Mouse (Mus musculus): Measurements from ENCODE around the gene Suox. TPM values are rescaled to one million over a fixed set of nuclear protein-coding genes. Genes with fewer than 3 reads are reported as not detected.

The Suox gene
- polyA plus RNA-seq, 2 experiments: 13.1 to 17.0 TPM

DNA sequence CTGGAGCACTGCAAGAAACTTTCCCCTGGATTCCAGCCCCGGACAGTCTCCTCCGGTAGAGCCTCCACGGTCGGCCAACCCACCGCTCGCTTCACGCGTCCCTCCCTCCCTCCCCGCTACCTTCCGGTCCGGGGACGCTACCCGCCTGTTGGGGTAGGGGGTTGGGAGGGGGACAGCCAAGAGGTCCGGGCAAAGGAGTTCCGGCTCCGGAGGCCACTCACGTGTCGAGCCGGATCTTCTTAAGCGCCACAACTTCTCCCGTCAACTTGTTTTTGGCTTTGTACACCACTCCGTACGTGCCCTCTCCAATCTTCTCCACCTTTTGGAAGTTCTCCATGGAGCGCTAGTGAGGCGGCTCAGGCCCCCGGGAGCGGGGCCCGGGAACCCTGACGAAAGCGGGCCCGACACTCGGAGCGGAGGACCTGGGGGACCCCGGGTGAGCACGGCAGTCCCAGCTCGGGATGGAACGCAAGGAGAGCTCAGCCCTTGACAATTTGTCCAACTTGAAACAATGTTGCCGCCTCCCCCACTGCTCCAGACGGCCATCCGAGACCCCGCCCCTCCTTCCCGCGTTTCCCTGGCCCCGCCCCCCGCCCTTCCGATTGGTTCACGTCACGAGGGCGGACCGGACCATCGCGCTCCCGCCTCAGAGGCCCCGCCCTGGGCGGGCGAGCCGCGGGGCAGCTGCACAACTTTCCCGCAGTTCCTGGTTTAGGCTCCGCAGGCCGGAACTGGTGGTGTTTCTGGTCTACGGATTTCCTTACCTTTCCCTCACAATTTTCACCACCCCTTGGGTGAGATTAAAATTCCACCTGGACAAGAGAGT is 30.8 kb upstream of the Suox start, which contains the start of gene Cdk2:
Cdk2 (minus strand) TSS at position 541 of the 826 bp plus-strand sequence.
- H3K9me3 ChIP-seq (ENCODE audit: control insufficient read depth, low read length): no peaks in the 10 kb centered on the region
- ATAC-seq (ENCODE audit: low FRiP score, low read depth): peak; percentile 95
- TF ChIP-seq POLR2A (IDR thresholded peaks at IDR 0.05; ENCODE audit: borderline replicate concordance, extremely low read depth, insufficient read depth, insufficient read length): peak; percentile 73; the same call in 1 of the 2 replicates
- peak within 1 kb of the TSS; percentile 63 for H3K4me2 ChIP-seq (replicated peaks; ENCODE audit: low read depth, low read length, severe bottlenecking)
- peaks cover 7% of the 10 kb centered on the region for H3K4me1 ChIP-seq (ENCODE audit: control insufficient read depth, insufficient read depth, low read length)
- H3K36me3 ChIP-seq (ENCODE audit: control insufficient read depth, insufficient read depth, low read length): peaks cover 36% of the 10 kb centered on the region
- DNase-seq (ENCODE audit: low spot score): peak; percentile 92
- WGBS: under 1% methylated on average over 58 of the region's 62 CpGs
- H3K27me3 ChIP-seq (ENCODE audit: control insufficient read depth, insufficient read depth, low read length): no peaks in the 10 kb centered on the region
- peak within 1 kb of the TSS; percentile 70 for H3K9ac ChIP-seq (ENCODE audit: low read depth, low read length, severe bottlenecking)
- peak within 1 kb of the TSS; percentile 93 for H3K27ac ChIP-seq (replicated peaks; ENCODE audit: low read depth, low read length)
- peak within 1 kb of the TSS; percentile 66 for H3K4me3 ChIP-seq (replicated peaks; ENCODE audit: low read length)

DNA sequence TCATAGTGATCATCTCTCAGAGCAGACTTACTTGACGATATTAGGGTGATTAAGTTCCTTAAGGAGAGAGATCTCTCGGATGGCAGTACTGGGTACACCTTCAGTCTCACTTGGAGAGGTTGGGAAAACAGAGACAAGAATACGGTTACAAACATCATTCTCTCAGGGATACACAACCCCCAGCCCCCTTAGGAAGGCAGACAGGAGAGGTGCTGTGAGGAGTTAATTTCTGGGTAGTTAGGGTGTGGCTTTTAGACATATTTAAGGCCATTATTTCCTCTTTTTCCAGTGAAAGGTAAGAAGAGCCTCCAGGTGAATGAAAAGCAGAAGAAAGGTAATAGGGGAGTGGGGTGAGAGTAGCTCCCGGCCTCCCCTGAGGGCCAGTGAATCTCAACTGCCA is 30.0 kb upstream of the Suox start, which contains the start of gene Pmel:
Pmel (plus strand) TSS at position 301 of the 400 bp plus-strand sequence.
- Histone ChIP-seq H3K36me3 (ENCODE audit: control insufficient read depth, insufficient read depth, low read length) (peaks cover 44% of the 10 kb centered on the region), H3K4me1 (ENCODE audit: control insufficient read depth, insufficient read depth, low read length) (peaks cover 7% of the 10 kb centered on the region), H3K27me3 (ENCODE audit: control insufficient read depth, insufficient read depth, low read length) (no peaks in the 10 kb centered on the region), H3K9ac (ENCODE audit: low read depth, low read length, severe bottlenecking) (peak within 1 kb of the TSS; percentile 70), H3K4me2 (replicated peaks; ENCODE audit: low read depth, low read length, severe bottlenecking) (peak within 1 kb of the TSS; percentile 63), H3K4me3 (replicated peaks; ENCODE audit: low read length) (peak within 1 kb of the TSS; percentile 66), H3K27ac (replicated peaks; ENCODE audit: low read depth, low read length) (peak within 1 kb of the TSS; percentile 93), H3K9me3 (ENCODE audit: control insufficient read depth, low read length) (no peaks in the 10 kb centered on the region)
- ATAC-seq (ENCODE audit: low FRiP score, low read depth) (no peak), DNase-seq (ENCODE audit: low spot score) (no peak)
- TF ChIP-seq POLR2A (IDR thresholded peaks at IDR 0.05; ENCODE audit: borderline replicate concordance, extremely low read depth, insufficient read depth, insufficient read length): no peak
- WGBS: 12% methylated on average over 4 of the region's 4 CpGs

DNA sequence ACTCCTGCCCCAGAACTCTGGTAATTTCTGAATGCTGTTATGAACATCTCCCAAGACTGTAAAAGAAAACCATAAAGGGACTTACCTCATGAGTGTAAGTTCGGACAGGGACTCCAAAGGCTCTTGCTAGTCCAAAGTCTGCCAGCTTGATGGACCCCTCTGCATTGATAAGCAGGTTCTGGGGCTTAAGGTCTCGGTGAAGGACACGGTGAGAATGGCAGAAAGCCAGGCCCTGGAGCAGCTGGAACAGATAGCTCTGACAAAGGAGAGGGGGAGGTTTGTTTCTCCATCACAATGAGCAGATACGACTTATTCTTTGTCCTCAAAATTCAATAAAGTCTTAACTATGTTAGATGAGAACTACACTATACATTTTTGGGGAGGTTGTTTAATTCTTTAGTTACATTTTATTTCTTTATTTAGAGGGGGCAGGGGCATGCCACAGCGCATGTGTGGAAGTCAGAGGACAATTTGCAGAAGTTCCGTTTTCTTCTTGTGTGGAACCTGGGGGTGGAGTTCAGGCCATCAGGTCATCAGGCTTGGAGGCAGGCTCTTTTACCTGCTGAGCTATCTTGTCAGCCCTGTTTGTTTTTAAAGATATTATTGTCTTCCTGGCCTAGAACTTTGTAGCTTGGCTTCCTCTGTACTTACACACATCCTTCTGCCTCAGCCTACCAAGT is 28.6 kb upstream of the Suox start:
- DNase-seq (ENCODE audit: low spot score): no peak

DNA sequence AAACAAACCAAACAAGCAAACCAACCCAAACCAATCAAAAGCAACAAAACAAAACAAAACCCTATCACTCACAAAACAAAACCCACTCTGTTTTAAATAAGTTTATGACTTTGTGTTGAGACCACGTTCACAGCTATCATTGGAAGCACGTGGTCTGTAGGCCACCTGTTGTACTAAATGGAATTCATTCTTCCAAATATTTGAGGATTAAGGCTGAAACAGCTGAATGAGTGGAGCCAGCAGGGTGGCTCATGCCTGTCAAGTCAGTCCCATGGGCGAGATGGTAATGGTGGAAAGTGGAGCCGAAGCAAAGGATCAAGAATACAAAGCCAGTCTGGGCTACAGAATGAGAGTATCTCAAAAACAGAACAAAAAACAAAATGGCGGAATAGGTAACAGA is 26.8 kb upstream of the Suox start:
- ATAC-seq (ENCODE audit: low FRiP score, low read depth): no peak

More for the DNA sequence above, 28.6 kb upstream of the Suox start:
- Histone ChIP-seq H3K4me1 (ENCODE audit: control insufficient read depth, insufficient read depth, low read length) (peaks cover 7% of the 10 kb centered on the region), H3K27ac (replicated peaks; ENCODE audit: low read depth, low read length) (no peak overlapping the region), H3K4me2 (replicated peaks; ENCODE audit: low read depth, low read length, severe bottlenecking) (no peak overlapping the region), H3K36me3 (ENCODE audit: control insufficient read depth, insufficient read depth, low read length) (peaks cover 53% of the 10 kb centered on the region), H3K9ac (ENCODE audit: low read depth, low read length, severe bottlenecking) (no peak overlapping the region), H3K4me3 (replicated peaks; ENCODE audit: low read length) (no peak overlapping the region), H3K27me3 (ENCODE audit: control insufficient read depth, insufficient read depth, low read length) (no peaks in the 10 kb centered on the region), H3K9me3 (ENCODE audit: control insufficient read depth, low read length) (no peaks in the 10 kb centered on the region)
- ATAC-seq (ENCODE audit: low FRiP score, low read depth): no peak
- 84% methylated on average over 6 of the region's 6 CpGs for WGBS
- TF ChIP-seq POLR2A (IDR thresholded peaks at IDR 0.05; ENCODE audit: borderline replicate concordance, extremely low read depth, insufficient read depth, insufficient read length): no peak

DNA sequence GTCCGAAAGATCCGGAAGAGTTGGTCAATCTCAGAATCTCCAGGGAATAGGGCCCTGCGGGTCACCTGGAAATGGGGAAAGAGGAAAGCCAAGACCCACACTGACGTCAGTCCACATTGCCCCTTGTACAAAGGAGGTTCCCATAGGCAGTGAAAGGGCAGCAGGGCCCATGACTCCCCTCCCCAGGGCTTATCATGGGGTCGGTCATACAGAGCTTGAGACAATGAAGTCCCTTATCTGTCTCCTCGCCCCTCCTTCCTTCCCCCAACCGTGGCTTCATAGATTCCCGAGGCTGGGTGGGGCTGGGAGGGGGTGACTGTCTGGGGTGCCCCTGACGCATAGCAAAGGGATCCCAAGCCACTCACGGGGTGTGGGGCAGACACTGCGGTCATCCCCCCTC is 25.7 kb upstream of the Suox start:
- ATAC-seq (ENCODE audit: low FRiP score, low read depth) (no peak), DNase-seq (ENCODE audit: low spot score) (no peak)
- Histone ChIP-seq H3K27ac (replicated peaks; ENCODE audit: low read depth, low read length) (no peak overlapping the region), H3K4me1 (ENCODE audit: control insufficient read depth, insufficient read depth, low read length) (peaks cover 15% of the 10 kb centered on the region), H3K4me3 (replicated peaks; ENCODE audit: low read length) (no peak overlapping the region), H3K27me3 (ENCODE audit: control insufficient read depth, insufficient read depth, low read length) (no peaks in the 10 kb centered on the region), H3K9ac (ENCODE audit: low read depth, low read length, severe bottlenecking) (no peak overlapping the region), H3K4me2 (replicated peaks; ENCODE audit: low read depth, low read length, severe bottlenecking) (no peak overlapping the region), H3K36me3 (ENCODE audit: control insufficient read depth, insufficient read depth, low read length) (peaks cover 56% of the 10 kb centered on the region), H3K9me3 (ENCODE audit: control insufficient read depth, low read length) (no peaks in the 10 kb centered on the region)
- 87% methylated on average over 11 of the region's 11 CpGs for WGBS
- TF ChIP-seq POLR2A (IDR thresholded peaks at IDR 0.05; ENCODE audit: borderline replicate concordance, extremely low read depth, insufficient read depth, insufficient read length): no peak

More for the DNA sequence above, 26.8 kb upstream of the Suox start:
- WGBS: 89% methylated on average over 5 of the region's 5 CpGs
- no peak overlapping the region for H3K4me2 ChIP-seq (replicated peaks; ENCODE audit: low read depth, low read length, severe bottlenecking)
- no peaks in the 10 kb centered on the region for H3K9me3 ChIP-seq (ENCODE audit: control insufficient read depth, low read length)
- peaks cover 56% of the 10 kb centered on the region for H3K36me3 ChIP-seq (ENCODE audit: control insufficient read depth, insufficient read depth, low read length)
- no peak overlapping the region for H3K4me3 ChIP-seq (replicated peaks; ENCODE audit: low read length)
- H3K27ac ChIP-seq (replicated peaks; ENCODE audit: low read depth, low read length): no peak overlapping the region
- DNase-seq (ENCODE audit: low spot score): peak; percentile 44
- H3K9ac ChIP-seq (ENCODE audit: low read depth, low read length, severe bottlenecking): no peak overlapping the region
- H3K27me3 ChIP-seq (ENCODE audit: control insufficient read depth, insufficient read depth, low read length): no peaks in the 10 kb centered on the region
- peaks cover 10% of the 10 kb centered on the region for H3K4me1 ChIP-seq (ENCODE audit: control insufficient read depth, insufficient read depth, low read length)
- TF ChIP-seq POLR2A (IDR thresholded peaks at IDR 0.05; ENCODE audit: borderline replicate concordance, extremely low read depth, insufficient read depth, insufficient read length): no peak
